Mouse (Mus musculus) heart, adult 11 months (tissue): ENCODE measurements around the gene Serpinb6e.

Experiments
- DNase-seq: peaks from one replicate; pipeline ENCODE4 v3.0.0; 2022

Gene Serpinb6e

GRCm38 (mm10) chr13:33843308-33843707, at the start of gene Serpinb6e:
Gene Serpinb6e (minus strand): TSS chr13:33843408.
- DNase-seq: no peak

DNA sequence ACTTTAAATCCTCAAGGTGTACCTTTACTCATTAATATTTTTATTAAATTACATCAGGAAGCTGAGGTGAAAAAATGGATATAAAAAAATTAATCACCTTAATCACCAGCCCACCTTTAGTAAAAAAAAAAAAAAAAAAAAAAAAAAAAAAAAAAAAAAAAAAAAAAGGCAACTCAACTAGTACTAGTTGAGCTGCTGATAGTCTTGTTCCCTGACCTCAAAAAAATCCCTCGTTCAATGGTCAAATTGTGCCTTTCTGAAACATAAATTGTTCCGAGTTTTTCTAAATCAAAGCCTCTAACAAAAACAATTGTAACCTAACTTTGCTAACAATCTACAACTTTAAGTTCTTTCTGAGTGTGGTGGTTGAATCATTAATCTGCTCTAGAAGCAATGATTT, 12.5 kb downstream of the Serpinb6e start:
- no peak for DNase-seq

DNA sequence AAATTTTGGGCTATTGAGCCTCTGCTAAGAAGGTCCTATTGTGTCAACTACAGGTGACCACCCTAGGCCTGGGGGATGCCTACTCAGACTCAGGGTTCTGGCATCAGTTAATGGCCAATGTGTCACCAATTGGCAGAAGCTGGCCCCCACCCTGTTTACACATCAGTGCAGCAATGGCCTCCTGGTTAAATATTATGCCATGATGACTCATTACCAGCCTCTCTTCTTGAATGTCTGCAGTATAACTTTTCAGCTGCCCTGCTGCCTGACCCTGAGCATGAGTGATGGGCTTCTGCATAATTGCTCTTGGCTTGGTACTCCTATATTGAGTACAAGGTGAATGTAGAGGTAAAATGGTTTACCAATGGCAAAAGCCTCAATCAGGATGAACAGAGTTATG, 19.8 kb downstream of the Serpinb6e start:
- DNase-seq: no peak

- DNase-seq: no peak
These were observed 21.6 kb downstream of the Serpinb6e start for GRCm38 (mm10) chr13:33821490-33822143.
